9 mouse cellular contexts compared by ENCODE assay signal in the genomic region with DNA sequence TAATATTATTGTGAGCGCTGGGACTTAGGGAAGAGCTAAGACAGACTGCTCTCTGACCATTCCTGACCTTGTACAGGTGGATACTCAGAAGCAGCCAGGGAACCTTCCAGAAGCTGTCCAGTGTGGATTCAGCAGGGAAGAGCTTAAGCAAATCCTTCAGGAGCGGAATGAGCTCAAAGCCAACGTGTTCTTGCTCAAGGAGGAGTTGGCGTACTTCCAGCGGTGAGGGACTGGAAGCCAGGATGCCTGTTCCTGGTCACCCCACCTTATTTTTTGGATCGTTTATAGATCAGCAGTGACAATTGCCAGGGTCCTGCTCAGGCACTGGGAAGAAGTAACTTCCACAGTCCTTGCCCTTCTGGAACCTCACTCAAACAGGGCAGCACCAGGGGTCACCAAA. TPM values are rescaled to one million over a fixed set of nuclear protein-coding genes. Genes with fewer than 3 reads are reported as not detected.
DNase-seq lines count a peak whose midpoint lies in the region; ATAC-seq and TF ChIP-seq lines count a peak whose summit lies in the region.
"Had no signal": no experiment of that assay in that cellular context is flagged by ENCODE, and none has a peak within 500 bp of the region (broad histone marks: within the 10 kb centered on the region; RNA-seq: fewer than 3 reads in every experiment).

No protein-coding gene starts in this region.

- H3K9ac ChIP-seq in forebrain, postnatal 0 days, result no peak overlapping the region
- no peak overlapping the region for H3K9ac ChIP-seq in forebrain, embryonic 16.5 days (replicated peaks; ENCODE audit: low read depth, low read length)

- peaks cover 23% of the 10 kb centered on the region for H3K36me3 ChIP-seq in forebrain, postnatal 0 days (ENCODE audit: insufficient read depth)
- H3K36me3 ChIP-seq in forebrain, embryonic 16.5 days (ENCODE audit: control insufficient read depth, insufficient read depth), result peaks cover 23% of the 10 kb centered on the region

- WGBS in forebrain, postnatal 0 days, result 79% methylated on average over 6 of the region's 6 CpGs
- WGBS in forebrain, embryonic 16.5 days, result 79% methylated on average over 6 of the region's 6 CpGs

- H3K4me1 ChIP-seq in forebrain, postnatal 0 days (ENCODE audit: insufficient read depth), result peaks cover 6% of the 10 kb centered on the region; the same call in 1 of the 2 replicates
- peaks cover 15% of the 10 kb centered on the region for H3K4me1 ChIP-seq in forebrain, embryonic 16.5 days (replicated peaks; ENCODE audit: control insufficient read depth, insufficient read depth, low read length)

- no peaks in the 10 kb centered on the region for H3K27me3 ChIP-seq in forebrain, postnatal 0 days (ENCODE audit: insufficient read depth, low read length)
- no peaks in the 10 kb centered on the region for H3K27me3 ChIP-seq in forebrain, embryonic 16.5 days (replicated peaks; ENCODE audit: control insufficient read depth, insufficient read depth, low read length)
- H3K27me3 ChIP-seq: megakaryocyte, embryonic 14.5 days had no signal

- 0 out of 2 replicates have a peak overlapping the region, but pooled peaks have one; percentile 79 for H3K27ac ChIP-seq in forebrain, postnatal 0 days (ENCODE audit: low read depth, low read length)
- no peak overlapping the region for H3K27ac ChIP-seq in forebrain, embryonic 16.5 days (ENCODE audit: low read length)

- intact Hi-C loops in heart, postnatal 10 days (cut with DNase I), result loop anchor here (5.0 kb wide), 1 partner anchor 109 kb away; no protein-coding TSS in a partner anchor

- no peak for TF ChIP-seq CTCF in forebrain, postnatal 0 days (IDR thresholded peaks at IDR 0.05; ENCODE audit: low read depth)

- H3K4me3 ChIP-seq in forebrain, postnatal 0 days (ENCODE audit: low read depth, low read length), result no peak overlapping the region
- H3K4me3 ChIP-seq in forebrain, embryonic 16.5 days (replicated peaks; ENCODE audit: low read length), result no peak overlapping the region

- no peak for DNase-seq in forebrain, postnatal 0 days
- DNase-seq in right cerebral cortex, postnatal 14 days, result peak; percentile 57
- no peak for DNase-seq in right cerebral cortex, postnatal 25 days
- DNase-seq in heart, postnatal 10 days, result peak; percentile 48 to 71
- DNase-seq in testis, postnatal 10 days (ENCODE audit: low spot score), result peak; percentile 83
- DNase-seq in yolk sac, embryonic 10.5 days (ENCODE audit: low spot score), result no peak

- H3K4me2 ChIP-seq in forebrain, postnatal 0 days (ENCODE audit: low read depth), result no peak overlapping the region
- no peak overlapping the region for H3K4me2 ChIP-seq in forebrain, embryonic 16.5 days (ENCODE audit: low read length)

- no peak for ATAC-seq in forebrain, postnatal 0 days
- no peak for ATAC-seq in forebrain, embryonic 16.5 days
- no peak for ATAC-seq in erythroid progenitor cell, adult 5-6 weeks (replicated peaks; ENCODE audit: low FRiP score, poor library complexity, severe bottlenecking)

- H3K9me3 ChIP-seq in forebrain, postnatal 0 days (ENCODE audit: low read length), result no peaks in the 10 kb centered on the region
- no peaks in the 10 kb centered on the region for H3K9me3 ChIP-seq in forebrain, embryonic 16.5 days (ENCODE audit: control insufficient read depth, low read length)
- H3K9me3 ChIP-seq: megakaryocyte, embryonic 14.5 days had no signal

RNA-seq across cellular contexts. Expression of gene Rilp, which starts 1.3 kb away (rescaled TPM):
- 0.67 and 1.6 TPM in 2 replicates for total RNA-seq in forebrain, postnatal 0 days (2014; rRNA removed)
- polyA plus RNA-seq in forebrain, postnatal 0 days (2015; fragmentation: Nextera tagmentation; extraction: Ambion mirVana), result 2.9 and 4.9 TPM in 2 replicates
- 1.2 and 1.3 TPM in 2 replicates for polyA plus RNA-seq in forebrain, embryonic 16.5 days (2015; fragmentation: Nextera tagmentation; extraction: Ambion mirVana)
- 10 to 100 TPM; 32.2 to 34.5 TPM for total RNA-seq in heart, postnatal 10 days (2021)
- total RNA-seq in erythroid progenitor cell, adult 5-6 weeks (2015; ENCODE audit: low replicate concordance), result not detected in 2 replicates
- 0.26 and 1.3 TPM in 2 replicates for total RNA-seq in erythroid progenitor cell, adult 5-6 weeks (2017; ENCODE audit: low replicate concordance)

RNA-seq across cellular contexts. Expression of gene Scarf1, which starts 2.1 kb away (rescaled TPM):
- total RNA-seq in forebrain, postnatal 0 days (2014; rRNA removed), result 4.0 and 4.5 TPM in 2 replicates
- polyA plus RNA-seq in forebrain, postnatal 0 days (2015; fragmentation: Nextera tagmentation; extraction: Ambion mirVana), result 3.1 and 3.5 TPM in 2 replicates
- 3.6 and 4.2 TPM in 2 replicates for polyA plus RNA-seq in forebrain, embryonic 16.5 days (2015; fragmentation: Nextera tagmentation; extraction: Ambion mirVana)
- 10 to 100 TPM; 15.9 to 17.8 TPM for total RNA-seq in heart, postnatal 10 days (2021)
- total RNA-seq in erythroid progenitor cell, adult 5-6 weeks (2015; ENCODE audit: low replicate concordance), result not detected in 2 replicates
- total RNA-seq in erythroid progenitor cell, adult 5-6 weeks (2017; ENCODE audit: low replicate concordance), result 0.15 TPM in 1 of 2 replicates, not detected in the other

RNA-seq across cellular contexts. Expression of gene Slc43a2, which starts 20.3 kb away (rescaled TPM):
- 16.5 and 24.0 TPM in 2 replicates for total RNA-seq in forebrain, postnatal 0 days (2014; rRNA removed)
- polyA plus RNA-seq in forebrain, postnatal 0 days (2015; fragmentation: Nextera tagmentation; extraction: Ambion mirVana), result 10.4 and 14.1 TPM in 2 replicates
- polyA plus RNA-seq in forebrain, embryonic 16.5 days (2015; fragmentation: Nextera tagmentation; extraction: Ambion mirVana), result 12.5 and 16.4 TPM in 2 replicates
- total RNA-seq in heart, postnatal 10 days (2021), result 10 to 100 TPM; 14.2 to 17.3 TPM
- total RNA-seq in erythroid progenitor cell, adult 5-6 weeks (2015; ENCODE audit: low replicate concordance), result 4.3 and 6.3 TPM in 2 replicates
- total RNA-seq in erythroid progenitor cell, adult 5-6 weeks (2017; ENCODE audit: low replicate concordance), result 4.5 and 8.2 TPM in 2 replicates

RNA-seq across cellular contexts. Expression of gene Prpf8, which starts 24.6 kb away (rescaled TPM):
- 89.0 and 120 TPM in 2 replicates for total RNA-seq in forebrain, postnatal 0 days (2014; rRNA removed)
- 25.6 and 27.9 TPM in 2 replicates for polyA plus RNA-seq in forebrain, postnatal 0 days (2015; fragmentation: Nextera tagmentation; extraction: Ambion mirVana)
- 54.8 and 58.5 TPM in 2 replicates for polyA plus RNA-seq in forebrain, embryonic 16.5 days (2015; fragmentation: Nextera tagmentation; extraction: Ambion mirVana)
- 100 to 1,000 TPM; 103 to 109 TPM for total RNA-seq in heart, postnatal 10 days (2021)
- 69.6 and 70.0 TPM in 2 replicates for total RNA-seq in erythroid progenitor cell, adult 5-6 weeks (2015; ENCODE audit: low replicate concordance)
- 53.6 and 56.5 TPM in 2 replicates for total RNA-seq in erythroid progenitor cell, adult 5-6 weeks (2017; ENCODE audit: low replicate concordance)

RNA-seq across cellular contexts. Expression of gene Tlcd2, which starts 49.7 kb away (rescaled TPM):
- 0.31 and 1.4 TPM in 2 replicates for total RNA-seq in forebrain, postnatal 0 days (2014; rRNA removed)
- 0.79 and 1.2 TPM in 2 replicates for polyA plus RNA-seq in forebrain, postnatal 0 days (2015; fragmentation: Nextera tagmentation; extraction: Ambion mirVana)
- 1.4 and 1.6 TPM in 2 replicates for polyA plus RNA-seq in forebrain, embryonic 16.5 days (2015; fragmentation: Nextera tagmentation; extraction: Ambion mirVana)
- total RNA-seq in heart, postnatal 10 days (2021), result 1 to 10 TPM; 8.1 to 9.3 TPM
- total RNA-seq in erythroid progenitor cell, adult 5-6 weeks (2015; ENCODE audit: low replicate concordance), result 1.8 and 6.7 TPM in 2 replicates
- 1.0 and 17.8 TPM in 2 replicates for total RNA-seq in erythroid progenitor cell, adult 5-6 weeks (2017; ENCODE audit: low replicate concordance)

Comparison
In these comparisons a context has a peak if more than half of its experiments do, and no peak if none do; other contexts are left out.
1. DNase-seq: peak in right cerebral cortex, postnatal 14 days (single experiment), heart, postnatal 10 days (2 of 2) and testis, postnatal 10 days (single experiment); none in forebrain, postnatal 0 days (single experiment), right cerebral cortex, postnatal 25 days (single experiment) and yolk sac, embryonic 10.5 days (single experiment).
2. RNA of gene Rilp, which starts 1.3 kb away (total RNA-seq): 32.2 to 34.5 TPM in heart, postnatal 10 days; 0.26 to 1.3 TPM in erythroid progenitor cell, adult 5-6 weeks and 0.67 to 1.6 TPM in forebrain, postnatal 0 days; every median in the first group is over 10 times any median in the second.